Mouse (Mus musculus): ENCODE data around the gene Cbx2.

The Cbx2 gene

DNA sequence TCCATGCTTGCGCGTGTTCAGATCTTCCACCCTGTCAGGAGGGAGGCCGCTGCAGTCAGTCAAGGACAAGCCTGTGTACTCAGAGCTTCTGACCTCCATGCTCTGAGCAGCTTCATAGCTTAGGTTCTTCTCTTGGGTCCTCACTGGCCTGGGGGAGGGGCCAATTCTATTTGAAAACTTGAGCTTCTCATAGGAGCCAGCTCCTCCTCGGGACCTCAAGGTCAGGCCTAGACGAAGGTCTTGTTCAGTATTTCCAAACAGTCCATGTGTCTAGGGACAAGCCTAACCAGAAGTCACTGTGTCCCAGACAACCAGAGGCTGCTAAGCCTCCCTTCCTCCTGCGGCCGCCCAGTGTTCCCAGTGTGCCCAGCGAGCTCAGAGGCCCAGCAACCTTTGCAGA, 44.1 kb downstream of the Cbx2 start:
- no peak for DNase-seq

DNA sequence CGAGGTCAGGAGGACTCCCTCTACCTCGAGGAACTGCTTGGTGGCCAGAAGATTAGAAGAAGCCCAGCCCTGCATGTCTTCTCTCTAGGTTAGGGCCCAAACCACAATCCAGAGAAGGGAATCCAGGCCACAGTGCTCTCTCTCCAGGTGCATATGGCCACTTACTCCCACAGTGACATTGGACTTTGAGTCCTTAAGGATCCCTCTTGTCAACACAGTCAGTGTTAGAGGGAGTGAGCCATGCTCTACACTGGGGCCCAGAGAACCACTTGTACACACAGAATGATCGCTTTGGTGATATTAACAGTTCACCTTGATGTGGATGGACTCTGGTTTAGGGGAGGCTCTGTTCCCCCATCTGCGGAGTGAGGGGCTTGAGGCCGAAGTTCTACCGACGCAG, 49.5 kb downstream of the Cbx2 start:
- no peak for DNase-seq

DNA sequence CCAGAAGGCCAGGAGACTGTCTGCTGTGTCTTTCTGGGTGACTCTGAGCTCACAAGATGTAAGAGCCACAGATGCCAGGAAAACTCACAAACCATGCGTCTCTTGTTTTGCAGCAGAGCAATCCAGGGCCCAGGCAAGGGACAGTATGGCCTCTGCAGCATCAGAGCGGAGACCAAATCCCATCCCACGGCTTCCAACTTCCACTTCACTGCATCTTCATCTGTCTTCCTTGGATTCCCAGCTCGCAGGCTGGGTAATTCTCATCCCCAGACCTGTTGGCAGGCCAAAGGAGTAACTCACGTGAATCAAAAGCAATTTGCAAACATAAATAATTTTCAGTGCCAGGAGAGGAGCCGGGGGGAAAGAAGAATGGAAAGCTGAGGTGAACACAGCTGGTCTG, 50.2 kb downstream of the Cbx2 start:
- DNase-seq: no peak

DNA sequence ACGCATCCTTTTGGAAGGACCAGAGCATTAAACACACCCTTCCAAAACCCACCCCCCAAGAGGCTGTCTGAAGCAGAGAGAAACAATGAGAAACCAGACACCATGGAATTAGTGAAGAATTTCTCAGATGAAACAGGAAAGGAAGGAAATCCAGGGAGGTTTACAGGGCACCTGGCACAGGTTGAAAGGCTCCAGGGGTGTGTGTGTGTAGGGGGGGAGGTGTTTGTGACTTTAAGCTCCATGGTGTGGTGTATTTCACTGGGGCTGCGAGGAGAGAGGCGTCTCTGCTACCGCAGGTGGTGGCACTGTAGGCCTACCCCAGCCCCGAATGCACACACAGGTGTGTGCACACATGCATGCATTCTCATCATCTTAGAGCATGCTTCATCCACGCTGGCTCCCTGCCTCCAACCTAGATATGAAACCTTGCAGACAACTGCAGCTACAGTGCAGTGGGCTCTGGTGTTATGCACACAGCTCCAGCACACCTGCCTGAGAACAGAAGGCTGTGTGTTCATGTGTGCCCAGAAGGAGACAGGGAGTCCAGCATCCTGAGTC, 51.2 kb downstream of the Cbx2 start:
- no peak for DNase-seq

DNA sequence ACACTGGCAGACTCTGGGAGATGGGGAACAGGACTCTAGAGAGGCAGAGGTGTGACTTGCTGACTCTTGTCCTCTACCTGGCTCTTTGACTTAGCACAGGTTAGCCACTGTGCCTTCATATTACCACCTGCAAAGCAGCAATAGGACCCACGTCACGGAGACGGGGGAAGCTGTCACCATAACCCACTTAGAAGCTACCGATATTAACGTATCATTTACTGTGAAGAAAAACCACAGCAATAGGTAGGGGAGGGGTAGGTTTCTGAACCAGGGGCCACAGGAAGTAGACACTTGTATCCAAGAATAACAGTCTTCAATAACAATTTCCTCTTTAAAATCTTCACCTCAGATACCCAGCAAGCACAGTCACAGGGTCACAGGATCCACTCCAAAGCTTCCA, 53.0 kb downstream of the Cbx2 start:
- DNase-seq: no peak

DNA sequence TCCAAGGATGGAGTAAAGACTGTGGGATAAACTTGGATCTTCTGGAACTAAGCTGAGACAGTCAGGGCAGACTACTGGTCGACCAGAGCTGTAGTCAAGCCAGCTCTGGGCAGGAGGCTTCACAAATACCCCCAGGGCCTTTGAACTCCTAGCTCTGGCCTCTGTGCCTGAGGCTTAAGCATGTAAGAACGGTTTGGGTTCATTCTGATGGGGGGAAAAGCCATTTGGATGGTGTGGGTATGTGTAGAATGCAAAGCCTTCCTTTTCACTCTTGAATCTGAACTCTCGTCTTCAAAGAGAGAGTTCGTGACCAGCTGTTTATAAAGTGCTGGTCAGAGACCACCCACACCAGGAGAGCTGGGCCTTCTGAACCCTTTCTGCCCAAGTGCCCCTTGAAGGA, 55.0 kb downstream of the Cbx2 start:
- no peak for DNase-seq

DNA sequence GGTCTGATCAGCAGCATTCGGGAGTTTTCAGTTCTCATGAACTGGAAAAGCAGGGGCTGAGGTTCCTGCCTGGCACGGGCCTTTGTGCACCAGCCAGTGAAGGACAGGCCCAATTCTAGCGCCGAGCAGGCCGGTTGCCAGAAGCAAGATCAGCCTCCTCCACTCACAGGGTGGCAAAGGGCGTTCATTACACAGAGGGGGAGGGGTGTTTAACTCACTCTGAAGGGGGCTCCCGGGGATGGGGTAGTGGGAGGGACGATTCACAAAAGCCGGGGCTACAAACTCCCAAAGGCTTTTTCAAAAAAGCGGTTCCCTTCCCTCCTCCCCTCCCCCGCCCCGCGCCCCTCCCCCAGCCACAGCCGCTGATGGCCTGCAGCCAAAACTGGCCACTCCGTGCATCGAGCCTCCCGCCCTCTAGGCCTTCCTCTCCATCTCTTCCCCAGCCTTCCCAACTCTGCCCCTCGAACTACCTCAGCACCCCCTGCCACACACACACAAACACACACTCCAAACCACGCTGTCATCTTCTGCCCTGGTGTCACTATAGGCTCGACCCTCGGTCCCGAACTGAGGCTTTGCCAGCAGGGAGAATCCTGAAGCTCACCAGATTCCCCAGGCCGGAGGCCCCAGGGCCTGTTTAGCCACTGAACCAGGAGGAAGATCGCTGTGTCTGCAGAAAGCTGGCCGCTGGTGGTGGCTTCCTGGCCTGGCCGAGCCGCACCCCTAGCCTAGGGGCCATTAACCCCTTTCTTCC, 56.1 kb downstream of the Cbx2 start:
- DNase-seq: no peak

DNA sequence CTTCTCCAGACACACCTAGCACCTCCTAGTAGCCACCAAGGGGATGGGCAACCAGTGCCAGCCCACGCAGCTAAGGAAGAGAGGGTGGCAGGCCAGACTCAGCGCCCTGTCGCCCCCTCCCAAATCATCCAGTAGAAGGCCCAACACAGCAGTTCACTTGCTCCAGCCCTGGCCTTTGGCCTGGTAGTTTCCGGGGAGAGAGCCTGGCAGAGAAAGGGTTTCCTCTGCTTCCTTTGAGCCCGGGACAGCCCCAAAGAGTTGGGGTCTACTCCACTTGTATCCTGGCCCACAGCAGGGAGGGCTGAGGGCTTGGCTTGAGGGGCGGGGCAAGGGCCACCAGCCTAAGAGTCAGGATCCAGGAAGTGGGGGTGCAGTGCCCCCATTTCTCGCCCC, 56.7 kb downstream of the Cbx2 start:
- DNase-seq: no peak

DNA sequence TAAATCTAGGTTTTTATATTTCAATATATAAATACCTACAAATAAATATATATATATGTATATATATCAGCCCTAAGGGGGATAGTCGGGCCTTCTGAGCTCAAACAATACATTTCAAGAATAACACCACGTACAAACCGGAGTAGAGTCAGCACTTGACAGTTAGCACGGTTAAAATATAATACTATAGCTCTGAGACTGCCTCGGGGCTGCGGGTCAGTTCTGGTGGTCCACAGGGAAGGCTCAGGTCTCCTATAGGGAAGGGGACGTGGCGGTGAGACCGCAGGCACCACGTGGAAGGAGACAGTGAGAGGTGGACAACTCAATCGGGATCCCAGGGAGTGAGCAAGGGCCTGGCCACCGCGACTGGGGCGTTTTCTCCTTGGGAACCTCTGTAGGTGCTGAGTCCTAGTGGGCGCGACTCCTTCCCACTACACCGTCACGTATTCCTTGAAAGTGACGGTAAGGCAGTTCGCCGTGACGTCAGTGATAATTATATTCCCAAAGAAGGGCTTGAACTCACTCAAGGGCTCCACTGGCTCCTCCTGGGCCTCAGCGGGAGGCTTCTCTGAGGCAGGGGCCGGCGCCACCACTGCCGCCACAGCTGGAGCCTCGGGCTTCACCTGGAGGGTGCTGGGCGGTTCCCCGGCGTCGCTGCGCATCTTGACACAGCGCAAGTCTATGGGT, 57.8 kb downstream of the Cbx2 start:
- DNase-seq: no peak
